Mouse (Mus musculus) megakaryocyte, embryonic 14.5 days (primary cell): Measurements from ENCODE around the gene Bpifa1.

ENCODE experiments used
- FLI1 ChIP-seq: IDR thresholded peaks from 2 replicates; pipeline ENCODE4 v1.6.1; 2012; ENCODE audit warnings: low read length, inconsistent platforms, mixed read lengths
- GATA1 ChIP-seq: IDR thresholded peaks from 3 replicates; pipeline ENCODE4 v1.6.1; 2012; ENCODE audit warnings: mixed read lengths, low read length, inconsistent platforms, borderline replicate concordance

- no peak for TF ChIP-seq GATA1
- TF ChIP-seq FLI1, result no peak
Measured at GRCm38 (mm10) chr2:154162307-154162706, 19.6 kb downstream of the Bpifa1 start, which contains the start of gene Bpifa5.
